Mouse (Mus musculus) E14TG2a.4 (cell line): ENCODE measurements around the gene Mbd3.

Experiments
- CTCF ChIP-seq: conservative IDR thresholded peaks from 2 replicates; pipeline ENCODE4 v1.5.1; 2014; ENCODE audit warnings: low read length
- NANOG ChIP-seq: IDR thresholded peaks from 2 replicates; pipeline ENCODE4 v1.6.1; 2014; ENCODE audit warnings: borderline replicate concordance, low read length, mixed read lengths
- POU5F1 ChIP-seq: IDR thresholded peaks from 2 replicates; pipeline ENCODE4 v1.6.1; 2014; ENCODE audit warnings: low read length, borderline replicate concordance

DNA sequence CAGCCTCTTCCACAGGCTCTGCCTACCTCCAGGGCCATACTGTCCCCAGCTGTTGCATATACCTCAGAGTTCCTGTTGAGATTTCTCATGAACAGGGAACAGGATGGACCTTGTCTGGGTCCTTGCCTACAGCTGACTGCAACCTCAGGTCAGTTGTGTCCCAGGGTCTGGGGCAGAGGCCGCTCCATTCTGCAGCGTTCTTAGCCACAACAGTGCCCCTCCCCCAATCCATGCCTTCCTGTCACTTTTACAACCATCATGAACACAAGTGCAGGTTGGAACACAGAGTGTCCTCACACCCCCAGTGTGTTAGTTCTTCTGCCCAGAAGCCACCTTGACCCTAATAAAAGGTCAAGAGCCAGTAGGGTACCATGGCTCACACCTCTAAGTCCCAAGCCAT is 10.6 kb downstream of the Mbd3 start:
- TF ChIP-seq NANOG (no peak), CTCF (no peak), POU5F1 (no peak)
